Mouse (Mus musculus): ENCODE measurements around the gene H2-Ob.

DNA sequence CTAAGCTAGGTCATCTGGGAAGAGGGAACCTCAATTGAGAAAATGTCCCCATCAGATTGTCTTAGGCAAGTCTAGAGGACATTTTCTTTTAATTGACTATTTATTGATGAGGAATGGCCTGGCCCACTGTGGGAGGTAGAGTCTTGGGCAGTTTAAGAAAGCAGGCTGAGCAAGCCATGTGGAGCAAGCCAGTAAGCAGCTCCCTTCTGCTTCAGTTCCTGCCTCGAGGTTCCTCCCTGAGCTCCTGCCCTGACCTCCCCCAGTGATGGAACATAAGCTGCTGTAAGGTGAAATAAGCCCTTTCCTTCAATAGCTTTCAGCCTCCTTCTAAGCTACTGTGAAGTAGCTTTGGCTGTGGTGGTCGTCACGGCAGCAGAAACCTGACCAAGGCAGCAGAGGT is 962 bp upstream of the H2-Ob start:
- TF ChIP-seq CTCF (conservative IDR thresholded peaks at IDR 0.05; ENCODE audit: insufficient read depth, insufficient read length, low read depth, low read length) (no peak), POLR2A (IDR thresholded peaks at IDR 0.05; ENCODE audit: low read depth, low read length) (no peak)

All from kidney, adult 2 months (tissue).